Mouse (Mus musculus): ENCODE data around the gene Zfhx3. TPM values are rescaled to one million over a fixed set of nuclear protein-coding genes. Genes with fewer than 3 reads are reported as not detected.

Gene Zfhx3
- polyA plus RNA-seq, 1 experiment from 2014 or later, result 17.8 TPM

DNA sequence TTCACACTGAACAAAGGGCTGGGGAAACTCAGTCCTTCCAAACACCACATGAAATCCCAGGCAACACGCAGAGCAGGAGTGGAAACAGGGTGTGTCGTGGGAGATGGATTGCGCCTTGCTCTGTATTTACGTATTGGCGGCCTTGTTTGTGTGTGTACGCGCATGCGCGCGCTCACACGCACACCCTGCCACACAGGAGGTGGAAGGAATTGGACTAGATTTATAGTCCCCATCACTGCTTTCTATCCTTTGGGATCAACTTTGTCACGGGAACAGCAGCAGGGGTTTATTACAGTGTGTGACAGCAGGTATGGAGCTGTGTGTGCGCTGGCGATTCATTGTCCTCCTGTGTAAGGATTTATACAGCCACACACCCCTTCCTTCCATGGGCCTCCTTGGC, 228.4 kb downstream of the Zfhx3 start:
- H3K27me3 ChIP-seq (replicated peaks; ENCODE audit: control insufficient read depth, insufficient read depth, low read length), result no peaks in the 10 kb centered on the region
- no peaks in the 10 kb centered on the region for H3K36me3 ChIP-seq (ENCODE audit: control insufficient read depth, insufficient read depth, low read length)
- H3K4me2 ChIP-seq (ENCODE audit: low read length), result no peak overlapping the region
- no peak overlapping the region for H3K4me3 ChIP-seq (ENCODE audit: low read length)
- no peak overlapping the region for H3K27ac ChIP-seq (ENCODE audit: low read depth, low read length)
- WGBS, result 79% methylated on average over 14 of the region's 14 CpGs
- H3K9ac ChIP-seq (ENCODE audit: low read depth, low read length), result no peak overlapping the region
- H3K9me3 ChIP-seq (ENCODE audit: control insufficient read depth, low read length), result no peaks in the 10 kb centered on the region
- no peaks in the 10 kb centered on the region for H3K4me1 ChIP-seq (ENCODE audit: control insufficient read depth, insufficient read depth, low read depth, low read length)
- 0 out of 2 replicates have a peak, but pooled peaks have one; percentile 37 for ATAC-seq

DNA sequence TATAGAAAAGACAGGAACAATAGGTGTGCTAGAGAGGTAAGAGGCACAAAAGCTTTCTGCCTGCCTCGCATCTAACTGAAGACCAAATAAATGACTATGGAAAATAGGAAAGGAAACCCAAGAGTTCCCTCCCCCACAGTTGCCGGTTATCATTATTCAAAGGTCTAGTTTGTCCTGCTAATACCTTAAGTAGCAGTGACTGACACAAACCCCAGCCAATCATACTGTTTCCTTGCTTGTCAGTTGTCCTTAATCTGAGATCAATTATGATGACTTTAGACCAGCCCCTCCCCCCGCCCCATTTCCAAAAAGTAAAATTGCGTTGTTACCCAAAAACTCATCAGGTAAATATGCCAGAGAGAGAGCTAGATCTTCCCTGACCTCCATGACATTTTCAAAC, 240.9 kb downstream of the Zfhx3 start:
- 83% methylated on average over 4 of the region's 4 CpGs for WGBS
- H3K4me3 ChIP-seq (ENCODE audit: low read length), result no peak overlapping the region
- no peaks in the 10 kb centered on the region for H3K36me3 ChIP-seq (ENCODE audit: control insufficient read depth, insufficient read depth, low read length)
- no peaks in the 10 kb centered on the region for H3K4me1 ChIP-seq (ENCODE audit: control insufficient read depth, insufficient read depth, low read depth, low read length)
- H3K27me3 ChIP-seq (replicated peaks; ENCODE audit: control insufficient read depth, insufficient read depth, low read length), result no peaks in the 10 kb centered on the region
- H3K9me3 ChIP-seq (ENCODE audit: control insufficient read depth, low read length), result no peaks in the 10 kb centered on the region
- H3K9ac ChIP-seq (ENCODE audit: low read depth, low read length), result no peak overlapping the region
- no peak overlapping the region for H3K27ac ChIP-seq (ENCODE audit: low read depth, low read length)
- no peak overlapping the region for H3K4me2 ChIP-seq (ENCODE audit: low read length)
- ATAC-seq, result no peak

DNA sequence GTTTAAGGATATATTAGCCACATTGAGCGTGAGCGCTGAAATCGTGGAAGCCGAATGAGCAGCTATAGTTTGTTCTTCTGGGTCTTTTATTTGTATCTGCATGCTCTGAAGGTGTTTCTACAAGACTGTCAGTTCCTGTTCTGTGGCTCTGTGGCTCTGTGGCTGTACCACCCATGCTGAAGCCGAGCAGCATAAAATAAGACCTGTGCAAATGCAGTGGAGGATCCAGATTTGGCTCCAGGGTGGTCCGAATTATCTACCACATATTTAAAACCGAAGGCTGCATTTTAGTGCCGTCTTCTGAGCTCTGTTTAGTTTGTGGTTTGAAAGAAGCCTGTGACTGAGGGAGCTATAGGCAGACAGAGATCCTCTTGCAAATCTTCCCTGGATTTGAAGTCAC, 241.5 kb downstream of the Zfhx3 start:
- H3K27me3 ChIP-seq (replicated peaks; ENCODE audit: control insufficient read depth, insufficient read depth, low read length), result no peaks in the 10 kb centered on the region
- ATAC-seq, result no peak
- H3K36me3 ChIP-seq (ENCODE audit: control insufficient read depth, insufficient read depth, low read length), result no peaks in the 10 kb centered on the region
- H3K4me3 ChIP-seq (ENCODE audit: low read length), result no peak overlapping the region
- no peak overlapping the region for H3K4me2 ChIP-seq (ENCODE audit: low read length)
- no peaks in the 10 kb centered on the region for H3K4me1 ChIP-seq (ENCODE audit: control insufficient read depth, insufficient read depth, low read depth, low read length)
- 85% methylated on average over 8 of the region's 8 CpGs for WGBS
- H3K9ac ChIP-seq (ENCODE audit: low read depth, low read length), result no peak overlapping the region
- no peak overlapping the region for H3K27ac ChIP-seq (ENCODE audit: low read depth, low read length)
- no peaks in the 10 kb centered on the region for H3K9me3 ChIP-seq (ENCODE audit: control insufficient read depth, low read length)

DNA sequence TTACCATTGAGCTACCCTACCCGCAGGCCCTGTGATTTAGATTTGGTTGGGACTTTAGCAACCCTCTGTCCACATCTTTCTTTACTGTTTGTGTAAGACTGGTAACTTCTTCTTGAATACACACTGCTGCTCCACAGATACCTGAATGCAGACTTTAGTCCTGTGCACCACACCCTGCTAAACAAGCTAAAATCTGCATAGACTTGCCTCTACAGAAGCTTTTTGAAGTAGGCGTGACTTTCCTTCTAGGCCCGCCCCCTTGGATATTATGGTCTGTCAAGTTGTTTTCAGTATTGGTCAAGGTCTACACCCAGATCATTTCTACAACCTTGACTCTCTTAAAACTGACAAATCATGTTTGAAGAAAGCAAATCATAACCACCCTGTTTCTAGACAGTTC, 243.8 kb downstream of the Zfhx3 start:
- H3K9ac ChIP-seq (ENCODE audit: low read depth, low read length), result no peak overlapping the region
- H3K9me3 ChIP-seq (ENCODE audit: control insufficient read depth, low read length), result no peaks in the 10 kb centered on the region
- H3K4me3 ChIP-seq (ENCODE audit: low read length), result no peak overlapping the region
- H3K27me3 ChIP-seq (replicated peaks; ENCODE audit: control insufficient read depth, insufficient read depth, low read length), result no peaks in the 10 kb centered on the region
- no peaks in the 10 kb centered on the region for H3K36me3 ChIP-seq (ENCODE audit: control insufficient read depth, insufficient read depth, low read length)
- no peak for ATAC-seq
- no peaks in the 10 kb centered on the region for H3K4me1 ChIP-seq (ENCODE audit: control insufficient read depth, insufficient read depth, low read depth, low read length)
- WGBS, result 97% methylated on average over 3 of the region's 3 CpGs
- no peak overlapping the region for H3K27ac ChIP-seq (ENCODE audit: low read depth, low read length)
- no peak overlapping the region for H3K4me2 ChIP-seq (ENCODE audit: low read length)

GRCm38 (mm10) chr8:108188044-108188443, 245.6 kb downstream of the Zfhx3 start:
- ATAC-seq, result no peak
- H3K27ac ChIP-seq (ENCODE audit: low read depth, low read length), result no peak overlapping the region
- no peak overlapping the region for H3K4me2 ChIP-seq (ENCODE audit: low read length)
- H3K9ac ChIP-seq (ENCODE audit: low read depth, low read length), result no peak overlapping the region
- H3K27me3 ChIP-seq (replicated peaks; ENCODE audit: control insufficient read depth, insufficient read depth, low read length), result no peaks in the 10 kb centered on the region
- no peaks in the 10 kb centered on the region for H3K36me3 ChIP-seq (ENCODE audit: control insufficient read depth, insufficient read depth, low read length)
- H3K4me3 ChIP-seq (ENCODE audit: low read length), result no peak overlapping the region
- no peaks in the 10 kb centered on the region for H3K9me3 ChIP-seq (ENCODE audit: control insufficient read depth, low read length)
- no peaks in the 10 kb centered on the region for H3K4me1 ChIP-seq (ENCODE audit: control insufficient read depth, insufficient read depth, low read depth, low read length)
- 69% methylated on average over 4 of the region's 4 CpGs for WGBS

DNA sequence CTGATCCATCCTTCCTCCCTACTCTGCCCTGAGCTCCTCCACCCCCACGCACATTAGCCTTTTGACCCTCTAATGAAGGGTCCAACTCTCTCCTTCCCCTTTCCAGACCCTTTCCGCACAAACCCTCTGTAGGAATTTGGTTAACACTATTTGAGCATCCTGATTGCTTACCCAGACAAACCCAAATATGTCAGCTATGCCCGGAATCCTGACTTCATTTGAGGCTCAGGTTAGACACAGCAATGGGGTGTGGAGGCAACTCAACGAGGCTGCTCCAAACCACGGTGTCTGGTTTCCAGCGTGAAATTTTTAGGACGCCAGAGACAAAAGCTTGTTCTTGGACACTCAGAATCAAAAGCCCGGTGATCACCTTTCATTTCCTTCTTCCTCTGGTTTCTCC, 252.1 kb downstream of the Zfhx3 start:
- ATAC-seq, result no peak
- no peak overlapping the region for H3K4me2 ChIP-seq (ENCODE audit: low read length)
- no peaks in the 10 kb centered on the region for H3K9me3 ChIP-seq (ENCODE audit: control insufficient read depth, low read length)
- H3K27ac ChIP-seq (ENCODE audit: low read depth, low read length), result no peak overlapping the region
- no peaks in the 10 kb centered on the region for H3K36me3 ChIP-seq (ENCODE audit: control insufficient read depth, insufficient read depth, low read length)
- H3K4me1 ChIP-seq (ENCODE audit: control insufficient read depth, insufficient read depth, low read depth, low read length), result no peaks in the 10 kb centered on the region
- WGBS, result 39% methylated on average over 8 of the region's 8 CpGs
- no peaks in the 10 kb centered on the region for H3K27me3 ChIP-seq (replicated peaks; ENCODE audit: control insufficient read depth, insufficient read depth, low read length)
- no peak overlapping the region for H3K9ac ChIP-seq (ENCODE audit: low read depth, low read length)
- H3K4me3 ChIP-seq (ENCODE audit: low read length), result no peak overlapping the region

- Histone ChIP-seq H3K36me3 (ENCODE audit: control insufficient read depth, insufficient read depth, low read length) (no peaks in the 10 kb centered on the region), H3K4me2 (ENCODE audit: low read length) (no peak overlapping the region), H3K4me3 (ENCODE audit: low read length) (no peak overlapping the region), H3K9ac (ENCODE audit: low read depth, low read length) (no peak overlapping the region), H3K27me3 (replicated peaks; ENCODE audit: control insufficient read depth, insufficient read depth, low read length) (no peaks in the 10 kb centered on the region), H3K27ac (ENCODE audit: low read depth, low read length) (no peak overlapping the region), H3K4me1 (ENCODE audit: control insufficient read depth, insufficient read depth, low read depth, low read length) (peaks cover 4% of the 10 kb centered on the region), H3K9me3 (ENCODE audit: control insufficient read depth, low read length) (no peaks in the 10 kb centered on the region)
- WGBS, result 92% methylated on average over 3 of the region's 3 CpGs
- ATAC-seq, result no peak
These were observed 272.6 kb downstream of the Zfhx3 start for GRCm38 (mm10) chr8:108215026-108215425.

DNA sequence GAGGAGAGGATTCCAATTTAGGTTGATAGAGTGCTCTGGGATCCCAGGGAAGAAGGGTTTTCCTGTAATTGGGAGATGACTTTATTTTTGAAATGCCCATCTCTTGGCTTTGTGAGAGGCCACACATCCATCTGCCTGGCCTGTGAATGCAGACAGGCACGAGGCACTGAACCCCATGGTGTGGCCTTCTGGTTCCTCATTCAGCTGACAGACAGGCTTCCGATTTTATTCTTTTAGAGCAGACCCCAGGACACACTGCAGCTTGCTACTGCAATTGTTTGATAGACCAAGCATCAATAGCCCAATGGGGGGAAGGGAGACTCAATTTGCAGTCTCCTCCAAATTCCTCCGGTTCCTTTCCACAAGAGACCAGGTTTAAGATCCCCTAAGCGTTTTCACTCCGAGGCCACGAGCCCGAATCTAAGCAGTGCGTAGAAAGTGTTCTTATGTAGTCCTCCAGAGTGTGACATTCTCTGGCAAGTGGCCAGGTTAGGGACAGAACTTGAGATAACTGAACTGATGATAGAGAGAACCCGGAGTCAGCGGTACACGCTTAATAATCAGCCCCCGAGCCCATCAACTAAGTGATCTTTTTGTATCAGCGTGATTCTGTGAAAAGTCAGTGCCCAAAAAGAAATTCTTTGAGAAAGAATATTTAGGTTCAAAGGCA, 275.9 kb downstream of the Zfhx3 start:
- 23% methylated on average over 13 of the region's 13 CpGs for WGBS
- H3K27ac ChIP-seq (ENCODE audit: low read depth, low read length), result 0 out of 2 replicates have a peak overlapping the region, but pooled peaks have one; percentile 4
- no peaks in the 10 kb centered on the region for H3K36me3 ChIP-seq (ENCODE audit: control insufficient read depth, insufficient read depth, low read length)
- peaks cover 4% of the 10 kb centered on the region for H3K4me1 ChIP-seq (ENCODE audit: control insufficient read depth, insufficient read depth, low read depth, low read length)
- no peaks in the 10 kb centered on the region; the same call in 1 of the 2 replicates for H3K27me3 ChIP-seq (replicated peaks; ENCODE audit: control insufficient read depth, insufficient read depth, low read length)
- H3K4me3 ChIP-seq (ENCODE audit: low read length), result no peak overlapping the region
- no peaks in the 10 kb centered on the region for H3K9me3 ChIP-seq (ENCODE audit: control insufficient read depth, low read length)
- no peak overlapping the region for H3K4me2 ChIP-seq (ENCODE audit: low read length)
- no peak for ATAC-seq
- no peak overlapping the region for H3K9ac ChIP-seq (ENCODE audit: low read depth, low read length)

- no peak for ATAC-seq
- H3K9me3 ChIP-seq (ENCODE audit: control insufficient read depth, low read length), result no peaks in the 10 kb centered on the region
- no peaks in the 10 kb centered on the region; the same call in 1 of the 2 replicates for H3K27me3 ChIP-seq (replicated peaks; ENCODE audit: control insufficient read depth, insufficient read depth, low read length)
- no peak overlapping the region for H3K9ac ChIP-seq (ENCODE audit: low read depth, low read length)
- no peak overlapping the region for H3K27ac ChIP-seq (ENCODE audit: low read depth, low read length)
- 59% methylated on average over 3 of the region's 3 CpGs for WGBS
- no peaks in the 10 kb centered on the region for H3K36me3 ChIP-seq (ENCODE audit: control insufficient read depth, insufficient read depth, low read length)
- peaks cover 4% of the 10 kb centered on the region for H3K4me1 ChIP-seq (ENCODE audit: control insufficient read depth, insufficient read depth, low read depth, low read length)
- no peak overlapping the region for H3K4me2 ChIP-seq (ENCODE audit: low read length)
- H3K4me3 ChIP-seq (ENCODE audit: low read length), result no peak overlapping the region
These were observed 278.1 kb downstream of the Zfhx3 start for GRCm38 (mm10) chr8:108220511-108220910.

Measured in hindbrain, embryonic 16.5 days (tissue).